Mouse (Mus musculus) G1E (cell line): ENCODE measurements around the gene Rin1. TPM values are rescaled to one million over a fixed set of nuclear protein-coding genes. Genes with fewer than 3 reads are reported as not detected.
A peak's percentile ranks its signal among the peaks of the same experiment; 100 is the strongest.

Experiments
- ATAC-seq: 2 replicates; pipeline ENCODE4 v1.8.0; 2016; ENCODE audit warnings: mild to moderate bottlenecking; ENCODE audit not compliant: insufficient number of reproducible peaks, poor library complexity, low FRiP score, severe bottlenecking; ENCODE audit errors: extremely low read depth
- DNase-seq: peaks from one replicate; pipeline ENCODE4 v3.0.0; 2012; ENCODE audit warnings: low spot score
- H3K27me3 ChIP-seq: 2 replicates; pipeline ENCODE4 v1.6.1; 2012; ENCODE audit warnings: mild to moderate bottlenecking, low read length, inconsistent platforms; ENCODE audit not compliant: insufficient read depth
- H3K36me3 ChIP-seq: replicated peaks from 2 replicates; pipeline ENCODE3; 2012; ENCODE audit warnings: mild to moderate bottlenecking, inconsistent platforms
- H3K4me1 ChIP-seq: 2 replicates; pipeline ENCODE4 v1.6.1; 2012; ENCODE audit warnings: low read depth, low read length, inconsistent platforms, mixed read lengths; ENCODE audit not compliant: insufficient read depth
- H3K4me3 ChIP-seq: 2 replicates; pipeline ENCODE4 v1.5.1; 2012; ENCODE audit warnings: low read depth, mild to moderate bottlenecking, inconsistent platforms, low read length, moderate library complexity, mixed read lengths
- H3K9me3 ChIP-seq: replicated peaks from 2 replicates; pipeline ENCODE4 v1.6.1; 2012; ENCODE audit warnings: inconsistent platforms
- CTCF ChIP-seq: IDR thresholded peaks from 2 replicates; pipeline ENCODE4 v1.5.1; 2012; ENCODE audit warnings: low read depth, low read length, inconsistent platforms, mixed read lengths
- GATA1 ChIP-seq: IDR thresholded peaks from 2 replicates; pipeline ENCODE4 v1.6.1; 2012; ENCODE audit warnings: borderline replicate concordance, low read length, inconsistent platforms, mixed read lengths
- GATA2 ChIP-seq: IDR thresholded peaks from 2 replicates; pipeline ENCODE4 v1.6.1; 2012; ENCODE audit warnings: low read depth, low read length, inconsistent platforms, borderline replicate concordance
- POLR2AphosphoS5 ChIP-seq: IDR thresholded peaks from 2 replicates; pipeline ENCODE4 v1.6.1; 2012; ENCODE audit warnings: low read depth, low read length, inconsistent platforms; ENCODE audit not compliant: insufficient replicate concordance
- TAL1 ChIP-seq: conservative IDR thresholded peaks from 2 replicates; pipeline ENCODE4 v1.6.1; 2012; ENCODE audit warnings: low read depth, low read length, inconsistent platforms, mixed read lengths
- polyA plus RNA-seq: library from polyadenylated mRNA; stranded (reverse); fragments of >175 nt; gene quantifications from 2 replicates; pipeline ENCODE4 v1.2.3, GENCODE M21; 2012
- total RNA-seq, 2 experiments: library from RNA; stranded (forward) in 1 of 2; stranded (reverse) in 1 of 2; fragments of 200-1000 nt in 1 of 2; fragments of >200 nt in 1 of 2; fragmentation: Nextera tagmentation in 1 of 2; gene quantifications; 2 replicates each; pipeline ENCODE4 v1.2.3; 2014 to 2017

Rin1 gene
- total and polyA plus RNA-seq, 3 experiments: 0.22 to 1.8 (median 0.72) TPM

DNA sequence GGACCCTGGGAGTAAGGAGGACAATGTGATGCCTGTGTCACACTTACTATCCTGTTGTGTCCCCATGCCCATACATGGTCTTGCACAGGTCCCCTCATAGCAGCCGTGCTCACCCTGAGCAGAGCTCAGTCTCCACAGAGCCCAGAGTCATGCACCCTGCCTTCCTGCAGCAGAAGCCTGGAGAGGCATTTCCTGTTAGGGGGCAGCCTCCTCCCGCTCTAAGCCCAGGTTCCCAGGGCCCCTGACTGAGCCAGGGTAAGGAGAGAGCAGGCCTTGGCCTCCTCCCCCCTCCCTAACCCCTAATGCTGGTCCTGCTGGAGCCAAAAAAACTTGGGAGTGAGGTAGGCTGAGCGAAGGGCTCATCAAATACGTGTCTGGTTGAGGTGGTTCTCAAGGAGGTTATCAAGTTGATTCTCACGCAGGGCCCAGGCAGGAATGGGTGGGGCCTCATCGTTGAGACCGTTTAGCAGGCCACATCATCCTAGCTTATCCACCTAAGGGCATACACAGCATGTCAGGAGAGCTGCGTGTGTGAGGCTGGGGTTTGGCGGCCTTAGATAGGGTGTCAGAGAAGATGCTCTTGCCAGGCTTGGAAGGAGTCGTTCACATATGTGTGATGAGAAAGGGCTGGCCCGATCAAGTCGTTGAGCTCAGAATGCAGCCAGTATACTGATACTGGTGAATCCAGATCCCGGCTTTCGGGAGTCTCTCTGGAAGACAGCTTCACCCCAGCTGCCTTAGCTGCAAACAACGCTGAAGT, 16.9 kb downstream of the Rin1 start:
- Histone ChIP-seq H3K4me3 (no peak overlapping the region), H3K9me3 (no peaks in the 10 kb centered on the region), H3K4me1 (peaks cover 34% of the 10 kb centered on the region), H3K36me3 (no peaks in the 10 kb centered on the region), H3K27me3 (peaks cover 43% of the 10 kb centered on the region)
- no peak for ATAC-seq
- no peak for DNase-seq
- TF ChIP-seq POLR2AphosphoS5: no peak
- no peak for TF ChIP-seq CTCF
- no peak for TF ChIP-seq GATA1
- TF ChIP-seq TAL1: no peak
- no peak for TF ChIP-seq GATA2

DNA sequence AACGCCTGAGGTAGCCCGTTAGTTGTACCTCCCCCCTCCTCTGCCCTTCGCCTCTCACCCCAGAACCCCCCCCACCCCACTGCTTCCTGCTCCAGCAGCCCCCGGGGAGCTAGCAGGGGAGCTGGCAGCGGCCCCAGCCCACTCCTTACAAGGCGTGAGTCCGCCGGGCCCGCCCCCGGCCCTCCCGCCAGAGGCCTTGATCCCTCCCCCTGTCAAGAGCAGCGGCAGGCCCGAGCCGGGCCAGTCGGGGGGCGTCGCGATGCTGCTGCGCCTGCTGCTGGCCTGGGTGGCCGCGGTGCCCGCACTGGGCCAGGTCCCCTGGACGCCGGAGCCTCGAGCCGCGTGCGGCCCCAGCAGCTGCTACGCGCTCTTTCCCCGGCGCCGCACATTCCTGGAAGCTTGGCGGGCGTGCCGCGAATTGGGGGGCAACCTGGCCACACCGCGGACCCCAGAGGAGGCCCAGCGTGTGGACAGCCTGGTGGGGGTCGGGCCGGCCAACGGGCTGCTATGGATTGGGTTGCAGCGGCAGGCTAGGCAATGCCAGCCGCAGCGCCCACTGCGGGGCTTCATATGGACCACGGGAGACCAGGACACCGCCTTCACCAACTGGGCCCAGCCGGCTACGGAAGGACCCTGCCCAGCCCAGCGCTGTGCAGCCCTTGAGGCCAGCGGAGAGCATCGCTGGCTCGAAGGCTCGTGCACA, 17.7 kb downstream of the Rin1 start, which contains the start of gene Cd248:
Cd248 (plus strand) TSS at position 212 of the 703 bp plus-strand sequence.
- no peak for TF ChIP-seq TAL1
- TF ChIP-seq GATA2: no peak
- TF ChIP-seq GATA1: no peak
- TF ChIP-seq POLR2AphosphoS5: no peak
- no peak for TF ChIP-seq CTCF
- no peaks in the 10 kb centered on the region for H3K9me3 ChIP-seq
- DNase-seq: peak; percentile 51
- H3K4me3 ChIP-seq: peak within 1 kb of the TSS; percentile 25; the same call in 1 of the 2 replicates
- H3K27me3 ChIP-seq: peaks cover 38% of the 10 kb centered on the region
- no peaks in the 10 kb centered on the region for H3K36me3 ChIP-seq
- H3K4me1 ChIP-seq: peaks cover 42% of the 10 kb centered on the region
- no peak for ATAC-seq

GRCm38 (mm10) chr19:5068570-5069234, 18.4 kb downstream of the Rin1 start:
- no peaks in the 10 kb centered on the region for H3K9me3 ChIP-seq
- ATAC-seq (no peak), DNase-seq (no peak)
- peaks cover 38% of the 10 kb centered on the region for H3K27me3 ChIP-seq
- H3K4me3 ChIP-seq: peak overlapping the region; percentile 25; the same call in 1 of the 2 replicates
- H3K4me1 ChIP-seq: peaks cover 43% of the 10 kb centered on the region
- TF ChIP-seq GATA1 (no peak), CTCF (no peak), POLR2AphosphoS5 (no peak), GATA2 (no peak), TAL1 (no peak)
- no peaks in the 10 kb centered on the region for H3K36me3 ChIP-seq

DNA sequence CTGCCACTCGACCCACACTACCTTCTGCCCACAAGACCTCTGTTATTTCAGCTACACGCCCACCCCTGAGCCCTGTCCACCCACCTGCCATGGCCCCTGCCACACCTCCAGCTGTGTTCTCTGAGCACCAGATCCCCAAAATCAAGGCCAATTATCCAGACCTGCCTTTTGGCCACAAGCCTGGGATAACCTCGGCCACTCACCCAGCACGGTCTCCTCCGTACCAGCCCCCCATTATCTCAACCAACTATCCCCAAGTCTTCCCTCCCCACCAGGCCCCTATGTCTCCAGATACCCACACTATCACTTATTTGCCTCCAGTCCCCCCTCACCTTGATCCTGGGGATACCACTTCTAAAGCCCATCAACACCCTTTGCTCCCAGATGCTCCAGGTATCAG, 19.2 kb downstream of the Rin1 start:
- ATAC-seq (no peak), DNase-seq (no peak)
- TF ChIP-seq GATA1 (no peak), POLR2AphosphoS5 (no peak), CTCF (no peak), GATA2 (no peak), TAL1 (no peak)
- Histone ChIP-seq H3K9me3 (no peaks in the 10 kb centered on the region), H3K4me3 (no peak overlapping the region), H3K36me3 (no peaks in the 10 kb centered on the region), H3K4me1 (peaks cover 43% of the 10 kb centered on the region), H3K27me3 (peaks cover 44% of the 10 kb centered on the region)

- no peaks in the 10 kb centered on the region for H3K9me3 ChIP-seq
- DNase-seq (no peak), ATAC-seq (no peak)
- peaks cover 43% of the 10 kb centered on the region for H3K4me1 ChIP-seq
- no peak for TF ChIP-seq CTCF
- TF ChIP-seq GATA2: no peak
- TF ChIP-seq GATA1: no peak
- no peak for TF ChIP-seq POLR2AphosphoS5
- TF ChIP-seq TAL1: no peak
- no peaks in the 10 kb centered on the region for H3K36me3 ChIP-seq
- no peak overlapping the region for H3K4me3 ChIP-seq
- peaks cover 47% of the 10 kb centered on the region for H3K27me3 ChIP-seq
These were observed 19.7 kb downstream of the Rin1 start for GRCm38 (mm10) chr19:5069978-5070377.

GRCm38 (mm10) chr19:5071077-5071476, 20.8 kb downstream of the Rin1 start:
- ATAC-seq: no peak
- Histone ChIP-seq H3K4me1 (peaks cover 43% of the 10 kb centered on the region), H3K4me3 (peak overlapping the region; percentile 70; the same call in 1 of the 2 replicates), H3K9me3 (no peaks in the 10 kb centered on the region), H3K36me3 (no peaks in the 10 kb centered on the region), H3K27me3 (peaks cover 47% of the 10 kb centered on the region)
- TF ChIP-seq POLR2AphosphoS5 (no peak), GATA2 (no peak), GATA1 (no peak), CTCF (no peak), TAL1 (no peak)
- no peak for DNase-seq
